Mouse (Mus musculus) kidney, embryonic 15.5 days (tissue): ENCODE measurements around the gene Snx15. TPM values are rescaled to one million over a fixed set of nuclear protein-coding genes. Genes with fewer than 3 reads are reported as not detected.
"Not testable (repeated sequence)": the region's sequence is repeated elsewhere in the genome, so short reads cannot be mapped to it uniquely, and the experiment has no call there.

Source experiments
- ATAC-seq: fragments of 200-750 bp; cut with Nextera tagmentation; replicated peaks from 2 replicates; pipeline ENCODE4 v1.8.0; 2017; ENCODE audit warnings: moderate TSS enrichment; ENCODE audit not compliant: low FRiP score
- H3K27ac ChIP-seq: fragments of 300-500 bp; sonication (generic); 2 replicates; pipeline ENCODE4 v1.5.1; 2015; ENCODE audit warnings: mild to moderate bottlenecking, inconsistent platforms
- H3K27me3 ChIP-seq: fragments of 300-500 bp; sonication (generic); 2 replicates; pipeline ENCODE4 v1.6.1; 2015; ENCODE audit warnings: inconsistent platforms
- H3K36me3 ChIP-seq: fragments of 300-500 bp; sonication (generic); 2 replicates; pipeline ENCODE4 v1.6.1; 2015; ENCODE audit warnings: inconsistent platforms
- H3K4me1 ChIP-seq: fragments of 300-500 bp; sonication (generic); 2 replicates; pipeline ENCODE4 v1.6.1; 2015; ENCODE audit warnings: inconsistent platforms
- H3K4me2 ChIP-seq: fragments of 300-500 bp; sonication (generic); 2 replicates; pipeline ENCODE4 v1.6.1; 2015; ENCODE audit warnings: moderate library complexity, mild to moderate bottlenecking, inconsistent platforms
- H3K4me3 ChIP-seq: fragments of 300-500 bp; sonication (generic); replicated peaks from 2 replicates; pipeline ENCODE4 v1.5.1; 2015; ENCODE audit warnings: mild to moderate bottlenecking, inconsistent platforms
- H3K9ac ChIP-seq: fragments of 300-500 bp; sonication (generic); 2 replicates; pipeline ENCODE4 v1.6.1; 2015; ENCODE audit warnings: mild to moderate bottlenecking, inconsistent platforms
- H3K9me3 ChIP-seq: fragments of 300-500 bp; sonication (generic); replicated peaks from 2 replicates; pipeline ENCODE4 v1.6.1; 2016; ENCODE audit warnings: inconsistent platforms
- WGBS: fragments of 180-500 bp; shearing (Covaris S2); methylation state at CpG from one replicate; pipeline ENCODE4 v1.1.7; 2015; ENCODE audit warnings: mixed read lengths; 5-methylcytosine and 5-hydroxymethylcytosine counted together
- polyA plus RNA-seq: library from polyadenylated mRNA; unstranded; fragments of >200 nt; fragmentation: Nextera tagmentation; extraction: Ambion mirVana; gene quantifications from 2 replicates; pipeline ENCODE4 v1.2.1, GENCODE M21; 2015

The Snx15 gene
- polyA plus RNA-seq, 1 experiment from 2014 or later = 34.2 TPM

GRCm38 (mm10) chr19:6139701-6140100 lies 11.6 kb upstream of the Snx15 start:
- WGBS = 93% methylated on average over 6 of the region's 6 CpGs
- Histone ChIP-seq H3K36me3 (peaks cover 32% of the 10 kb centered on the region), H3K27ac (no peak overlapping the region), H3K27me3 (no peaks in the 10 kb centered on the region), H3K9me3 (0 out of 2 replicates have a peak, but pooled peaks cover 2% of the 10 kb centered on the region), H3K9ac (peak overlapping the region; percentile 78; the same call in 1 of the 2 replicates), H3K4me3 (peak overlapping the region; percentile 71), H3K4me2 (peak overlapping the region; percentile 77), H3K4me1 (peaks cover 16% of the 10 kb centered on the region)
- no peak for ATAC-seq

GRCm38 (mm10) chr19:6136397-6136796 lies 8.3 kb upstream of the Snx15 start:
- no peak overlapping the region for H3K27ac ChIP-seq
- peaks cover 12% of the 10 kb centered on the region for H3K4me1 ChIP-seq
- 79% methylated on average over 3 of the region's 3 CpGs for WGBS
- H3K4me2 ChIP-seq = no peak overlapping the region
- H3K9ac ChIP-seq = no peak overlapping the region
- H3K36me3 ChIP-seq = peaks cover 40% of the 10 kb centered on the region
- no peak overlapping the region for H3K4me3 ChIP-seq
- H3K27me3 ChIP-seq = no peaks in the 10 kb centered on the region
- no peak for ATAC-seq
- no peaks in the 10 kb centered on the region for H3K9me3 ChIP-seq

- not testable (repeated sequence) for H3K4me3 ChIP-seq, H3K27me3 ChIP-seq, ATAC-seq, H3K9ac ChIP-seq, H3K27ac ChIP-seq, H3K4me2 ChIP-seq, H3K9me3 ChIP-seq, H3K4me1 ChIP-seq
- peaks cover 38% of the 10 kb centered on the region for H3K36me3 ChIP-seq
- WGBS = 43% methylated on average over 1 of the region's 1 CpGs
Measured at GRCm38 (mm10) chr19:6133197-6133596, 5.1 kb upstream of the Snx15 start.

GRCm38 (mm10) chr19:6132171-6132827 lies 4.2 kb upstream of the Snx15 start:
- Histone ChIP-seq H3K9ac (no peak overlapping the region), H3K4me2 (no peak overlapping the region), H3K27me3 (no peaks in the 10 kb centered on the region), H3K9me3 (no peaks in the 10 kb centered on the region), H3K27ac (0 out of 2 replicates have a peak overlapping the region, but pooled peaks have one; percentile 18), H3K4me1 (peaks cover 8% of the 10 kb centered on the region; the same call in 1 of the 2 replicates), H3K36me3 (peaks cover 35% of the 10 kb centered on the region), H3K4me3 (no peak overlapping the region)
- no peak for ATAC-seq
- 86% methylated on average over 7 of the region's 7 CpGs for WGBS

- ATAC-seq, H3K9ac ChIP-seq, H3K4me3 ChIP-seq, H3K4me2 ChIP-seq, H3K27ac ChIP-seq, H3K27me3 ChIP-seq, H3K9me3 ChIP-seq: not testable (repeated sequence)
- Histone ChIP-seq H3K36me3 (peaks cover 17% of the 10 kb centered on the region), H3K4me1 (peaks cover 13% of the 10 kb centered on the region)
- 82% methylated on average over 7 of the region's 7 CpGs for WGBS
Measured at GRCm38 (mm10) chr19:6130414-6131128, 2.5 kb upstream of the Snx15 start.

- Histone ChIP-seq H3K27me3 (no peaks in the 10 kb centered on the region), H3K4me1 (peaks cover 11% of the 10 kb centered on the region), H3K4me3 (peak overlapping the region; percentile 65), H3K9me3 (no peaks in the 10 kb centered on the region), H3K36me3 (no peaks in the 10 kb centered on the region; the same call in 1 of the 2 replicates), H3K27ac (peak overlapping the region; percentile 97), H3K4me2 (peak overlapping the region; percentile 73), H3K9ac (peak overlapping the region; percentile 66; the same call in 1 of the 2 replicates)
- 62% methylated on average over 10 of the region's 10 CpGs for WGBS
- no peak for ATAC-seq
Measured at GRCm38 (mm10) chr19:6126789-6127580, 1.1 kb downstream of the Snx15 start.

- 28% methylated on average over 4 of the region's 4 CpGs for WGBS
Measured at GRCm38 (mm10) chr19:6126289-6126688, 1.8 kb downstream of the Snx15 start.

GRCm38 (mm10) chr19:6124898-6125297 lies 3.2 kb downstream of the Snx15 start:
- Histone ChIP-seq H3K4me1 (peaks cover 15% of the 10 kb centered on the region), H3K27ac (no peak overlapping the region), H3K27me3 (no peaks in the 10 kb centered on the region), H3K4me2 (no peak overlapping the region), H3K36me3 (peaks cover 7% of the 10 kb centered on the region; the same call in 1 of the 2 replicates), H3K9me3 (no peaks in the 10 kb centered on the region), H3K4me3 (no peak overlapping the region), H3K9ac (no peak overlapping the region)
- ATAC-seq = no peak
- 76% methylated on average over 2 of the region's 2 CpGs for WGBS

More at GRCm38 (mm10) chr19:6126289-6126688, 1.8 kb downstream of the Snx15 start:
- H3K27ac ChIP-seq = no peak overlapping the region
- H3K27me3 ChIP-seq = no peaks in the 10 kb centered on the region
- no peak for ATAC-seq
- H3K9me3 ChIP-seq = no peaks in the 10 kb centered on the region
- no peak overlapping the region for H3K4me2 ChIP-seq
- no peak overlapping the region for H3K4me3 ChIP-seq
- H3K4me1 ChIP-seq = peaks cover 15% of the 10 kb centered on the region
- H3K36me3 ChIP-seq = no peaks in the 10 kb centered on the region; the same call in 1 of the 2 replicates
- H3K9ac ChIP-seq = no peak overlapping the region

- ATAC-seq = no peak
Measured at GRCm38 (mm10) chr19:6123330-6123729, 4.8 kb downstream of the Snx15 start.

GRCm38 (mm10) chr19:6121761-6122160 lies 6.3 kb downstream of the Snx15 start:
- Histone ChIP-seq H3K4me1 (peaks cover 24% of the 10 kb centered on the region), H3K36me3 (peaks cover 9% of the 10 kb centered on the region; the same call in 1 of the 2 replicates), H3K4me3 (no peak overlapping the region), H3K9me3 (no peaks in the 10 kb centered on the region), H3K9ac (no peak overlapping the region), H3K27me3 (no peaks in the 10 kb centered on the region), H3K4me2 (peak overlapping the region; percentile 31), H3K27ac (no peak overlapping the region)
- WGBS = 24% methylated on average over 19 of the region's 19 CpGs
- ATAC-seq = no peak

More at GRCm38 (mm10) chr19:6123330-6123729, 4.8 kb downstream of the Snx15 start:
- H3K4me2 ChIP-seq = no peak overlapping the region
- H3K4me1 ChIP-seq = peaks cover 19% of the 10 kb centered on the region
- H3K4me3 ChIP-seq = no peak overlapping the region
- H3K27ac ChIP-seq = no peak overlapping the region
- no peaks in the 10 kb centered on the region for H3K9me3 ChIP-seq
- peaks cover 7% of the 10 kb centered on the region; the same call in 1 of the 2 replicates for H3K36me3 ChIP-seq
- 71% methylated on average over 8 of the region's 8 CpGs for WGBS
- no peaks in the 10 kb centered on the region for H3K27me3 ChIP-seq
- H3K9ac ChIP-seq = no peak overlapping the region

GRCm38 (mm10) chr19:6118677-6119185 lies 9.4 kb downstream of the Snx15 start:
- 2% methylated on average over 8 of the region's 8 CpGs for WGBS
- peak overlapping the region; percentile 99 for H3K27ac ChIP-seq
- ATAC-seq = peak; percentile 24

More at GRCm38 (mm10) chr19:6118677-6119185, 9.4 kb downstream of the Snx15 start:
- Histone ChIP-seq H3K27me3 (no peaks in the 10 kb centered on the region), H3K4me2 (peak overlapping the region; percentile 74), H3K9me3 (no peaks in the 10 kb centered on the region), H3K36me3 (peaks cover 39% of the 10 kb centered on the region), H3K4me1 (peaks cover 26% of the 10 kb centered on the region), H3K9ac (peak overlapping the region; percentile 76), H3K4me3 (peak overlapping the region; percentile 67)
